Mouse (Mus musculus) CD4-positive, CD25-positive, alpha-beta regulatory T cell, adult 4 months (primary cell): ENCODE measurements around the gene Lin9. TPM values are rescaled to one million over a fixed set of nuclear protein-coding genes. Genes with fewer than 3 reads are reported as not detected.
"Not testable (repeated sequence)": the region's sequence is repeated elsewhere in the genome, so short reads cannot be mapped to it uniquely, and the experiment has no call there.

Source experiments
- ATAC-seq: one replicate; pipeline ENCODE4 v1.8.0; 2017
- polyA plus RNA-seq, 2 experiments: library from polyadenylated mRNA; unstranded; fragments of 100-300 nt; shearing (Covaris generic); gene quantifications; one replicate each; pipeline ENCODE4 v1.2.1; 2017

The Lin9 gene
- 10 to 100 TPM; 19.8 to 20.6 TPM for polyA plus RNA-seq

GRCm38 (mm10) chr1:180641137-180641517, at the start of gene Lin9:
Lin9 (plus strand) TSS chr1:180641150.
- ATAC-seq = peak; percentile 83

- ATAC-seq = no peak
Observed at GRCm38 (mm10) chr1:180600578-180600977, 40.4 kb upstream of the Lin9 start.

- ATAC-seq = no peak
Observed at GRCm38 (mm10) chr1:180601806-180602205, 39.1 kb upstream of the Lin9 start.

GRCm38 (mm10) chr1:180604579-180604978, 36.4 kb upstream of the Lin9 start:
- no peak for ATAC-seq

- no peak for ATAC-seq
Observed at GRCm38 (mm10) chr1:180606106-180606505, 34.8 kb upstream of the Lin9 start.

- ATAC-seq = no peak
Observed at GRCm38 (mm10) chr1:180606796-180607577, 34.0 kb upstream of the Lin9 start.

DNA sequence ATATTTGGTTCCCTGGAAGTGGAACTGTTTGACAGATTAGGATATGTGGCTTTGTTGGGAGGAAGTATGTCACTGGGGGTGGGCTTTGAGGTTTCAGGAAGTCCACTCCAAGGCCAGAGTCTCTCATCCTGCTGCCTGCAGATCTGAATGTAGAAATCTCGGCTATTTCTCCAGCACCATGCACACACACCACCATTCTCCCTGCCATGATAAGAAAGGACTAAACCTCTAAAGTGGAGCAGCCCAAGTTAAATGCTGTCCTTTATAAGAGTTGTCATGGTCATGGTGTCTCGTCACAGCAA, 33.4 kb upstream of the Lin9 start:
- no peak for ATAC-seq

DNA sequence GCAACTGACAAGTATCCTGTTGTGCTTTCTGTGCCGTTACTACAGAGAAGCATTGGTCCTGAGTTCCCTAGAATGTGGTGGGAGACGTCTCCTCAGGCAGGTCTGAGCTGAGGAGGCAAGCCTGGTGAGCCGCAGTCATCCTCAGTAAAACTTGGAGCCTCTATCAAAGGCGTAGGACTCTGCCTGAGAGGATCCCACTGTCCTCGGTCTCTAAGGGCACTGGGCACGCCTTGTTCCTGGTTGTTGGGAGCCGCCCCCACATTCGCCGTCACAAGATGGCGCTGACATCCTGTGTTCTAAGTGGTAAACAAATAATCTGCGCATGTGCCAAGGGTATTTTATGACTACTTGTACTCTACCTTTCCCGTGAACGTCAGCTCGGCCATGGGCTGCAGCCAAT, 29.1 kb upstream of the Lin9 start:
- not testable (repeated sequence) for ATAC-seq

DNA sequence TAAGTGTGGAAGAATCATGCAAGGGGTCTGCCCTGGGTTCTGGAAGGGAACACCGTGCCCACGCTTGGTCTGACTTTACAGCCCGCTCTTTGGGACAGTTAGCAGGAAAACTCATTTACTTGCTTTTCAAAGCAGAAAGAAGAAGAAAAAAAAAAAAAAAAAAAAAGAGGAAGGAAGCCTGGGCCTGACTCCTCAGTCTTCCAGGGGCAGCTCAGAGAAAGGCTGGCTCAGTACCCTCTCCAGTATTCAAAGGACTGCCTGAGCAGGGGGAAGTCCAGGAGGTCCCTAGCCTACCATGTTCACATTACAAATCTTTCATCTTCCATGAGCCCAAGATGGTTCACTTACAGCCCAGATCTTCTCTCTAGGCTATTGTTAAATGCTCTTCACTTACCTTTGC, 24.2 kb upstream of the Lin9 start:
- ATAC-seq = no peak

GRCm38 (mm10) chr1:180622389-180622788, 18.6 kb upstream of the Lin9 start:
- no peak for ATAC-seq

DNA sequence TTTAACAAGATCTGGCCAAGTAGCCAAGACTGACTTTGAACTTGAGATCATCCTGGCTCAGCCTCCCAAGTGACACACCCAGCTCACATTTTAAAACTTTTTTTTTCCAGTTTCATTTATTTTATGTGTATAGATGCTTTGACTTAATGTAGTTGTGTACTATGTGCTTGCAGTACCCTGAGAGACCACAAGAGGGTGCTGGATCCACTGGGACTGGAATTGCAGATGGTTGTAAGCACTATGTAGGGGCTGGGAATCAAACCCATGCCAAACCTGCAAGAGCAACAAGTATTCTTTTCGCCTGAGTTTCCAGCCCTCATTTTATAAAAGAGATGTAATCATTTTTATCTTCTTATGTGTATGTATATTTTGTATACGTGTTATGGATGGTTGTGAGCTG, 17.0 kb upstream of the Lin9 start:
- ATAC-seq = no peak

DNA sequence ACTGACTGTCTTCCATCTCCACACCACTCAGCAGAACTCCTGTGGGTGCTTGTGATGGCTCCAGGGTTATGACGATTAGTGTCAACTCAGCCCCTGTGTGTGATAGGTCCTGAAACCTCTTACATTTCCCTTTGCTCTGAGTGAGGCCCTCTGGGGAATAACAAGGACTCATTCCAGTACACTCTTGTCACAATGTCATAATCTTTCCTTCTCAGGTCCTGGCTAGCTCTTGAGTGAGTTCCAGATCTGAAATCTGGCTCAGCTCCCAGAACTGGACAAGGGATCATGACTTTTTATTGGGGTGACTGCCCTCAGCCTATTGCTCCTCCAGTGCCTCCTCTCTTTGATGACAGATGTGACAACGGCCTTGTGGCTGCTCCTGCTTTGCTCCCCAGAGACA, 14.8 kb upstream of the Lin9 start:
- ATAC-seq = no peak

DNA sequence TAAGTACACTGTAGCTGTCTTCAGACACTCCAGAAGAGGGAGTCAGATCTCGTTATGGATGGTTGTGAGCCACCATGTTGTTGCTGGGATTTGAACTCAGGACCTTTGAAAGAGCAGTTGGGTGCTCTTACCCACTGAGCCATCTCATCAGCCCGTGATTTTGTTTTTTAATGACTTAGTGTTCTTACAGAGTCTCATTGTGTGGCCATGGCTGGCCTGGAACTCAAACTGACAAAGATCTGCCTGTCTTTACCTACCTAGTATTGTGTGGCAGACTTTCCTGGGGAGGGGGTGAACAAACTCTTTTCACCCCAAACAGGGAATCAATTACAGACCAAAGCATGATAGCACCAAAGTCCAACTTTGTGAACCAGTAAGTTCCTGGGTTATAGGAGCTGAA, 3.2 kb upstream of the Lin9 start:
- ATAC-seq = not testable (repeated sequence)

DNA sequence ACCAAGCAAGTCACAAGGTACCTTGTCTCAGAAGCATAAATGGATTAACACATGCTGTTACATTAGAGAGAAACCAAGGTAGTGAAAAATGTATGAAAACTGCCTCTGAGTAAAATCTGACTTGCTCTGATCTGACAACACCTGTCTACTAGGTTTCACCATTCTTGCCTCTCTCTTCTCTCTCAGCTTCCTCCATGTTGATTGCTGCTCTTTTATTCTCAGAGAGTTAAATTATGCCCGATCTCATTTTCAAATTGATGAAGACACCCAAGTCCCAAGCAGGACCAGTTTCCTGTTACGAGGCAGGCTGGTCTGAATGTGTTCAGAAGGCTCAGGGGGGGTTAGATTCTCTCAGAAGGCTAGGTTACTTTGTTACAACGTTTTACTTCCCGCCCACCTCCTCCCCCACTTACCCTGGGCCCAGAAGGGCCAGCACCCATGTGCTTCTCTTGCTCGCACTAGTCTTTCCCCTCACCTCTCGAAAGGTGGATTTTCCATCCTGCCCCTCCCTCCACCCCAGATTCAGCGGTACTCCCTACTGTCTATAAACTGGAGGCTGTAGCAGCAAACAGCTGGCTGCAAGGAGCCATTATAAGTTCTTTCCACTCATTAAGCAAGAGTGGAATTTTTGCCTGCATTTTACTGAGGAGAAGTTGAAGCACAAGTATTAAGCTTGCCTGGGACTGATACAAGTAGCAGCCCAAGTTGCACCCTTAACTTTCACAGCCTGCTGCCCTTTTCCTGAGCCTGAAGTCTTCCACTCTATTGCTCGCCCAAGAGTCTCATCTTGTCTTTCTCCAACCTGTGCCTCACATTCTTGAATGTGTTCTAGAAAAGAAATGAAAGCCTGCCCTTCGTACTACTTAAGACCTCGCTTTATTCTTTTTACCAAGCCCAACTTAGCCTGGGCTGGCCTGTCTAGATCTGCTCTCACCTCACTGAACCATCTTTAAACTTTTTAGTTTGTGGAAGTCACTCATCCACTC, 1.2 kb upstream of the Lin9 start:
- ATAC-seq = no peak

- ATAC-seq = peak; percentile 53
Observed at GRCm38 (mm10) chr1:180640605-180641125, 285 bp upstream of the Lin9 start.

GRCm38 (mm10) chr1:180641518-180642227, 723 bp downstream of the Lin9 start:
- ATAC-seq = peak; percentile 61

GRCm38 (mm10) chr1:180642228-180642564, 1.2 kb downstream of the Lin9 start:
- no peak for ATAC-seq

DNA sequence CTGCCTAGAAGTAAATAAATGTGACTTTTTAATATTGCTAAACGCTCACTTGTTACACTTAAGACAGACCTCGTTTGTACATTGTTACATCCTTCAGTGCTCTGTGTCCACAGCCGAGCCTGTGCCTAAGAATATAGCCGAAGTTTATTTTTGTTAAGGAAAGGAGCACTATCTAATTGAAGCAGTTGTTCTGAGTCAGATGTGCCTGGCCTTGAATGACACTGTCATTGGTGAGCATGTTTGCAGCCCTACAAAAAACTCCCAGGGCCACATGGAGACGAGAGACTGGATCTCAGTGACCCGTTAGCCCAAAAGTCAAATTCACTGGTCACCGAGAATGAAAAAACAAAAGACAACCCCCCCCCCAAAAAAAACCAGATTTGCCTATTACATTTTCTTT, 50.3 kb downstream of the Lin9 start:
- no peak for ATAC-seq

DNA sequence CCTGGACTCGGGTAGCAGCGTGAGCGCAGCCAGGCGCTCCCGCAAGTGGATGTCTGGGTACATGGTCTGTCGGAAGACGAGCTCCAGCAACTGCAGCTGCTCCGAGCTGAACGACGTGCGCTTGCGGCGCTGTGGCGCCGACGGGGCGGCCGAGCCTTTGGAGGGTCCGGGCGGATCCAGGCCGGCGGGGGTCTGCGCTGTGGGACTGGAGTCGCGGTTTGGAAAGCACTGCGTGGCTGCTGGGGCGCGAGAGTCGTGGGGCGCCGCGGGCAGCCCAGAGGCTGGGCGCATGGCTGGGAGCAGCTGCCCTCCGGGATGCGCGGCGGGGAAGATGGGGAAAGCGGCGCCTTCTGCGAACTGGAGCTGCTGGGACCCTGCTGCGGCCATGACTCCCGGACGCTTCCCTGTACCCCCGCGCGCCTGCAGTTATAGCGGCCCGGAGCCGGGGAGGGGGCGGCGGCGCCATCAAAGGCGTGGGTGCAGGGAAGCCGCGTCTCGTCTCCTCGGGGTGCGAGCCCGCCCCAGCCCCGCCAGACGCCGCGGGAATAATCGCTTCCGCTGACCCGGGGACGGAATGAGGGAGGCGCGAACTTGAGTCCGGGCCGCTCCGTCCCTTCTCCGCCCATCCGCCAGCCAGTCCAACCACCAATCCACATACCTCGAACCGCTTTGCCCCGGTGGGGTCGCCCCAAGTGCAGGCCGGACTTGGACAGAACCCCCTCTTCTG, 55.8 kb downstream of the Lin9 start, which contains the start of gene Mixl1:
Gene Mixl1 (minus strand): TSS at position 409 of the 727 bp plus-strand sequence.
- ATAC-seq = no peak

DNA sequence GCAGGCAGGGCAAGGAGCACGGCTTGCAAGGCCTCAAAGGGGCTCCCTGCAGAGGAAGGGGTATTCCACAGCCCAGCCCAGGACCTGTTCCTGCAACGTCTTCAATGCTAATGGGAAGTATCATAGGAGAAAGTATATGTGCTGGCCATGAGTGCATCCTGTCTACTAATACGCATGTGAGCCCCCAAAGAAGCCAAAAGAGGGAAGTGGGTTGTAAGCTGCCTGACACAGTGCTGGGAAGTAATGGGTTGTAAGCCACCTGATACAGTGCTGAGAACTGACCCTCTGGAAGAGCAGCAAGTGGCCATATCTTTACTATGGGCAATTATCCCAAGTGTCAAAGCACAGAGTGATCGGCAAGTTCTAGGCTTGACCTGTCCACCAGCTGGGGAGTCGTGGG, 57.1 kb downstream of the Lin9 start:
- ATAC-seq = no peak

- ATAC-seq = no peak
Observed at GRCm38 (mm10) chr1:180703400-180703799, 62.5 kb downstream of the Lin9 start.

DNA sequence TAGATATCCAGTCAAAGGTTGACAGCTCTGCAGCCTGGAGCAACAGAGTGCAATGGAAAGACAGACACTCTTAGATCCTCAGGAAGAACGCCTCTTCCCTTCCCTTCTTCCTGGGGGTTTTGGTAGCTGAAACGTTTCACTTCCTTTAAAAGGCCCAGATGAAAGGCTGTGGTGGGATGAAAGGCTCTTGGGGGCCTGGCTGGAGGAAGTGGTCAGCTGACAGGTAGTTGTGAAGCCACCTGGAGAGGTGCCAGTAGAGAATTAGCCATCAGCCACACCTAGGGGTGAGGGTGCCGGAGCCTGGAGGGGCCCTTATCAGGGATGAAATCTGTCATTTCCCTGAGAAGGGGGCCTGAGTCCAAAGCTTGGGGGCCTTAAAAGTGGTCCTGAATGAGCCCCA, 66.4 kb downstream of the Lin9 start:
- ATAC-seq = no peak
